8 mouse cellular contexts compared by ENCODE assay signal in the genomic region with DNA sequence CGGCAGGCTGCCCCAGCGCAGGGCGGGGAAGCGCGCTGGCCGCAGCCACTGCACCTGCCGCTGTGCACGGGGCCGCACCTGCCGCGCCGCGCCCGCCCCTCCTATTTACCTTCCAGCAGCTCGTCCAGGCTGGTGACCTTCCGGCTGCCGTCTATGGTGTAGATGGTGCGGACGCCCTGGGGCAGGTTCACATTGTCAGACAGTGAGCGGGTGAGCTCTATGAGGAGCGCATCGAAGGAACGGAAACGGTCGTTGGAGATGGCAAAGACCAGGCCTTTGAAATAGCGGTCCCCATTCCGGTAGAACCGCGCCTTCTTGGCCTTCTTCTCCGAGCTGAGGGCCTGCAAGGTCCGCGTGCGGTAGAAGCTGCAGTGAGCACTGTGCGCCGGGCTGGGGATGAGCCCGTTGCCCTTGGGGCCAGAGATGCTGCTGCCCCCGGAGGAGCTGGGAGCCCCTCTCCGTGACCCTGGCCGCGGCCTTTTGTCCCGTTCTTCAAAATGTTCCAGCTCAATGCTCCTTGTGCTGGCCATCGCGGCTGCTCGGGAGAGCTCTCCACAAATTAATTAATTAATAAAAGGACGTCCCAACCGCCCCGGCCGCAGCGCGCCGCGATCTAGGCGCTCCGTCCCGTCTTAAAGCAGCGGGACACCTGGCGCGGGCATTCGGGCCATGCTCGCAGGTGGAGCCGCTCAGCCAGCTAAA. TPM values are rescaled to one million over a fixed set of nuclear protein-coding genes. Genes with fewer than 3 reads are reported as not detected.
DNase-seq lines count a peak whose midpoint lies in the region; ATAC-seq lines count a peak whose summit lies in the region.

No protein-coding gene starts in this region.

- H3K36me3 ChIP-seq in kidney, embryonic 14.5 days (ENCODE audit: control insufficient read depth, insufficient read depth, low read length) = no peaks in the 10 kb centered on the region
- no peaks in the 10 kb centered on the region for H3K36me3 ChIP-seq in embryonic facial prominence, embryonic 12.5 days
- no peaks in the 10 kb centered on the region for H3K36me3 ChIP-seq in hindbrain, embryonic 15.5 days
- no peaks in the 10 kb centered on the region for H3K36me3 ChIP-seq in liver, embryonic 11.5 days (ENCODE audit: control insufficient read depth, insufficient read depth, low read length)
- H3K36me3 ChIP-seq in neural tube, embryonic 15.5 days = peaks cover 7% of the 10 kb centered on the region; the same call in 1 of the 2 replicates

- WGBS in kidney, embryonic 14.5 days = under 1% methylated on average over 61 of the region's 61 CpGs
- under 1% methylated on average over 61 of the region's 61 CpGs for WGBS in embryonic facial prominence, embryonic 12.5 days
- under 1% methylated on average over 61 of the region's 61 CpGs for WGBS in hindbrain, embryonic 15.5 days
- WGBS in liver, embryonic 11.5 days = under 1% methylated on average over 61 of the region's 61 CpGs
- WGBS in neural tube, embryonic 15.5 days = under 1% methylated on average over 61 of the region's 61 CpGs

- H3K27me3 ChIP-seq in kidney, embryonic 14.5 days (ENCODE audit: control insufficient read depth, insufficient read depth, low read length) = peaks cover 15% of the 10 kb centered on the region
- H3K27me3 ChIP-seq in embryonic facial prominence, embryonic 12.5 days = peaks cover 12% of the 10 kb centered on the region
- no peaks in the 10 kb centered on the region for H3K27me3 ChIP-seq in hindbrain, embryonic 15.5 days
- peaks cover 30% of the 10 kb centered on the region for H3K27me3 ChIP-seq in liver, embryonic 11.5 days (replicated peaks; ENCODE audit: control insufficient read depth, insufficient read depth, low read length)
- H3K27me3 ChIP-seq in neural tube, embryonic 15.5 days (replicated peaks) = no peaks in the 10 kb centered on the region

- H3K4me3 ChIP-seq in kidney, embryonic 14.5 days (ENCODE audit: low read length) = peak overlapping the region; percentile 80
- H3K4me3 ChIP-seq in embryonic facial prominence, embryonic 12.5 days = peak overlapping the region; percentile 79
- H3K4me3 ChIP-seq in hindbrain, embryonic 15.5 days = peak overlapping the region; percentile 82
- H3K4me3 ChIP-seq in liver, embryonic 11.5 days (ENCODE audit: low read depth, low read length) = peak overlapping the region; percentile 74
- H3K4me3 ChIP-seq in neural tube, embryonic 15.5 days (replicated peaks) = peak overlapping the region; percentile 73

- DNase-seq in kidney, postnatal 36 days = no peak
- DNase-seq in liver, embryonic 11.5 days (ENCODE audit: low spot score) = peak; percentile 69
- DNase-seq in thymus, postnatal 25 days = peak; percentile 63

- peak overlapping the region; percentile 93 for H3K4me2 ChIP-seq in kidney, embryonic 14.5 days (replicated peaks; ENCODE audit: low read depth, low read length)
- H3K4me2 ChIP-seq in embryonic facial prominence, embryonic 12.5 days (replicated peaks) = peak overlapping the region; percentile 94
- H3K4me2 ChIP-seq in hindbrain, embryonic 15.5 days = peak overlapping the region; percentile 79
- H3K4me2 ChIP-seq in liver, embryonic 11.5 days = peak overlapping the region; percentile 94
- H3K4me2 ChIP-seq in neural tube, embryonic 15.5 days = peak overlapping the region; percentile 66

- peak; percentile 24 for ATAC-seq in kidney, embryonic 14.5 days (ENCODE audit: low FRiP score, low TSS enrichment)
- peak; percentile 28 for ATAC-seq in activated CD4-positive, CD25-positive, alpha-beta regulatory T cell, adult 4 months
- ATAC-seq in embryonic facial prominence, embryonic 12.5 days (ENCODE audit: insufficient number of reproducible peaks, insufficient read depth, low FRiP score, low TSS enrichment) = 0 out of 2 replicates have a peak, but pooled peaks have one; percentile 8
- peak; percentile 59 for ATAC-seq in hindbrain, embryonic 15.5 days (ENCODE audit: low FRiP score, low read depth)
- ATAC-seq in liver, embryonic 11.5 days (replicated peaks; ENCODE audit: low FRiP score) = peak; percentile 21; the same call in 1 of the 2 replicates
- ATAC-seq in neural tube, embryonic 15.5 days (ENCODE audit: low FRiP score) = peak; percentile 62

- H3K9me3 ChIP-seq in kidney, embryonic 14.5 days (ENCODE audit: control insufficient read depth, low read length) = no peaks in the 10 kb centered on the region
- H3K9me3 ChIP-seq in embryonic facial prominence, embryonic 12.5 days = no peaks in the 10 kb centered on the region
- H3K9me3 ChIP-seq in hindbrain, embryonic 15.5 days = no peaks in the 10 kb centered on the region
- H3K9me3 ChIP-seq in liver, embryonic 11.5 days (ENCODE audit: control insufficient read depth, low read length) = no peaks in the 10 kb centered on the region
- no peaks in the 10 kb centered on the region for H3K9me3 ChIP-seq in neural tube, embryonic 15.5 days (replicated peaks)

- peak overlapping the region; percentile 72 for H3K9ac ChIP-seq in kidney, embryonic 14.5 days (ENCODE audit: low read depth, low read length)
- H3K9ac ChIP-seq in embryonic facial prominence, embryonic 12.5 days = peak overlapping the region; percentile 83
- peak overlapping the region; percentile 92 for H3K9ac ChIP-seq in hindbrain, embryonic 15.5 days
- peak overlapping the region; percentile 59; the same call in 1 of the 2 replicates for H3K9ac ChIP-seq in liver, embryonic 11.5 days (ENCODE audit: low read depth, low read length)
- peak overlapping the region; percentile 78 for H3K9ac ChIP-seq in neural tube, embryonic 15.5 days (replicated peaks)

- no peak overlapping the region for H3K27ac ChIP-seq in kidney, embryonic 14.5 days (ENCODE audit: low read depth, low read length)
- H3K27ac ChIP-seq in embryonic facial prominence, embryonic 12.5 days = peak overlapping the region; percentile 72
- peak overlapping the region; percentile 98 for H3K27ac ChIP-seq in hindbrain, embryonic 15.5 days (replicated peaks)
- no peak overlapping the region for H3K27ac ChIP-seq in liver, embryonic 11.5 days (ENCODE audit: low read depth, low read length)
- peak overlapping the region; percentile 95 for H3K27ac ChIP-seq in neural tube, embryonic 15.5 days (replicated peaks)

- 0 out of 2 replicates have a peak, but pooled peaks cover 2% of the 10 kb centered on the region for H3K4me1 ChIP-seq in kidney, embryonic 14.5 days (ENCODE audit: control insufficient read depth, insufficient read depth, low read length)
- 0 out of 2 replicates have a peak, but pooled peaks cover 3% of the 10 kb centered on the region for H3K4me1 ChIP-seq in embryonic facial prominence, embryonic 12.5 days
- H3K4me1 ChIP-seq in hindbrain, embryonic 15.5 days (replicated peaks) = peaks cover 48% of the 10 kb centered on the region
- no peaks in the 10 kb centered on the region for H3K4me1 ChIP-seq in liver, embryonic 11.5 days (replicated peaks; ENCODE audit: control insufficient read depth, insufficient read depth, low read length)
- H3K4me1 ChIP-seq in neural tube, embryonic 15.5 days = peaks cover 48% of the 10 kb centered on the region

RNA-seq across cellular contexts. Expression of gene Dclk2, which starts 0.9 kb away (rescaled TPM):
- polyA plus RNA-seq in kidney, embryonic 14.5 days (2014; fragmentation: Nextera tagmentation; extraction: Ambion mirVana) = 2.3 and 3.6 TPM in 2 replicates
- 1 to 10 TPM; 2.5 to 5.0 TPM for polyA plus RNA-seq in activated CD4-positive, CD25-positive, alpha-beta regulatory T cell, adult 4 months (2017; shearing (Covaris generic))
- polyA plus RNA-seq in embryonic facial prominence, embryonic 12.5 days (2016; fragmentation: Nextera tagmentation; extraction: Ambion mirVana) = 22.2 TPM in 2 replicates
- 87.6 and 94.3 TPM in 2 replicates for polyA plus RNA-seq in hindbrain, embryonic 15.5 days (2015; fragmentation: Nextera tagmentation; extraction: Ambion mirVana)
- polyA plus RNA-seq in liver, embryonic 11.5 days (2014; fragmentation: Nextera tagmentation; extraction: Ambion mirVana) = 6.6 and 9.3 TPM in 2 replicates
- polyA plus RNA-seq in neural tube, embryonic 15.5 days (2015; fragmentation: Nextera tagmentation; extraction: Ambion mirVana) = 61.8 and 73.4 TPM in 2 replicates

Comparison
In these comparisons a context has a peak if more than half of its experiments do, and no peak if none do; other contexts are left out.
1. ATAC-seq: peak in every context shown above with its lines; median percentile 62 in neural tube, embryonic 15.5 days; 59 in hindbrain, embryonic 15.5 days; 28 in activated CD4-positive, CD25-positive, alpha-beta regulatory T cell, adult 4 months; 24 in kidney, embryonic 14.5 days; 21 in liver, embryonic 11.5 days; 8 in embryonic facial prominence, embryonic 12.5 days.
2. H3K27ac ChIP-seq: peak in embryonic facial prominence, embryonic 12.5 days (single experiment), hindbrain, embryonic 15.5 days (single experiment) and neural tube, embryonic 15.5 days (single experiment); none in kidney, embryonic 14.5 days (single experiment) and liver, embryonic 11.5 days (single experiment).
3. DNase-seq: peak in liver, embryonic 11.5 days (single experiment) and thymus, postnatal 25 days (single experiment); none in kidney, postnatal 36 days (0 of 2).
4. Peak in every context shown above with its lines, with median percentiles within 50 percentile points of each other: H3K4me2 ChIP-seq, H3K4me3 ChIP-seq and H3K9ac ChIP-seq.